Mouse (Mus musculus): Measurements from ENCODE around the gene Pam16. TPM values are rescaled to one million over a fixed set of nuclear protein-coding genes. Genes with fewer than 3 reads are reported as not detected.

Pam16 gene
- polyA plus RNA-seq, 1 experiment from 2014 or later, result 104 TPM

DNA sequence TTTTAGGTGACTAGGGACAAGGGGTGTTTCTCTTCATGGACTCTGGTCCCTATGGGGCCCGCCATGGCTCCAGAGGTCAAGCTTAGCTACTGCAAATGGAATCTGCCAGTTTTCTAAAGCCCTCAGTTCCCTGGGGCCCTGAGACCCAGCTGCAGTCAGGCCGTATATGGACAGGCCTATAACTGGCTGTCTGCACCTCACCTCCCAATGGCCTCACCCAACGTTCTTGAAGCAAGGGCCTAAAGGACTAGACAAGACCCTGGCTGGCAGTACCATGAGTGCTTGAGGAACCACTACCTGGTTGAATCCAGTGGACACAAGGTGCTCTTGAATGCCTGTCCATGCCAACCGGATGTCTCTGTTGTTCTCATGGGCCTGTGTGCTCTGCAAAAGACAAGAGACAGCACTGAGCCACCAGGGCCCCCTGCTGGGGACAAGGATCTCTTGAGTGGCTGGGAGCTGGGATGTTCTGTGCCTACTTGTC lies 30.5 kb upstream of the Pam16 start:
- Histone ChIP-seq H3K4me3 (no peak overlapping the region), H3K9me3 (no peaks in the 10 kb centered on the region), H3K9ac (no peak overlapping the region), H3K4me1 (peaks cover 75% of the 10 kb centered on the region), H3K4me2 (replicated peaks) (no peak overlapping the region), H3K27ac (peak overlapping the region; percentile 84), H3K36me3 (peaks cover 7% of the 10 kb centered on the region; the same call in 1 of the 2 replicates), H3K27me3 (no peaks in the 10 kb centered on the region)
- no peak for ATAC-seq (ENCODE audit: insufficient number of reproducible peaks, insufficient read depth, low FRiP score, low TSS enrichment)
- 58% methylated on average over 4 of the region's 4 CpGs for WGBS

DNA sequence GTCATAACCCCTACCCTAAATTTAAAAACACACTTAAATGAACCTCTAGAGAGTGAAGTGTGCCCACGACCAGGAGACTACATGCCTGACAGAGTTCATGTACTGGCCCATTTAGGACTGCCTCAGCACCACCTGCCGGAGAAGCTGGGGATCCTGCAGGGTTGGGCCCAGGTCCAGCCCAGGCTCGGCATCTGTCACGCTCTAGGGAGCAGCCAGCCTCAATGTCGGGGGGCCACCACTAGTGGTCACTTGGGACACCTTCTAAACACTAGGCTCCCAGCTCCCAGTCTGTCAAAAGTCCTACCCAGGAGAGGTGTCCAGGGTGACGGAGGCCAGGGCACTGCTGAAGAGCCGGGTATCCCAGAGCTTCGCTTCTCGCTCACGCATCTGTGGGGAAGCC lies 29.9 kb upstream of the Pam16 start:
- Histone ChIP-seq H3K4me2 (replicated peaks) (no peak overlapping the region), H3K4me1 (peaks cover 81% of the 10 kb centered on the region), H3K27me3 (no peaks in the 10 kb centered on the region), H3K27ac (0 out of 2 replicates have a peak overlapping the region, but pooled peaks have one; percentile 14), H3K4me3 (no peak overlapping the region), H3K9me3 (no peaks in the 10 kb centered on the region), H3K9ac (no peak overlapping the region), H3K36me3 (peaks cover 12% of the 10 kb centered on the region)
- no peak for ATAC-seq (ENCODE audit: insufficient number of reproducible peaks, insufficient read depth, low FRiP score, low TSS enrichment)
- WGBS, result 79% methylated on average over 10 of the region's 10 CpGs

DNA sequence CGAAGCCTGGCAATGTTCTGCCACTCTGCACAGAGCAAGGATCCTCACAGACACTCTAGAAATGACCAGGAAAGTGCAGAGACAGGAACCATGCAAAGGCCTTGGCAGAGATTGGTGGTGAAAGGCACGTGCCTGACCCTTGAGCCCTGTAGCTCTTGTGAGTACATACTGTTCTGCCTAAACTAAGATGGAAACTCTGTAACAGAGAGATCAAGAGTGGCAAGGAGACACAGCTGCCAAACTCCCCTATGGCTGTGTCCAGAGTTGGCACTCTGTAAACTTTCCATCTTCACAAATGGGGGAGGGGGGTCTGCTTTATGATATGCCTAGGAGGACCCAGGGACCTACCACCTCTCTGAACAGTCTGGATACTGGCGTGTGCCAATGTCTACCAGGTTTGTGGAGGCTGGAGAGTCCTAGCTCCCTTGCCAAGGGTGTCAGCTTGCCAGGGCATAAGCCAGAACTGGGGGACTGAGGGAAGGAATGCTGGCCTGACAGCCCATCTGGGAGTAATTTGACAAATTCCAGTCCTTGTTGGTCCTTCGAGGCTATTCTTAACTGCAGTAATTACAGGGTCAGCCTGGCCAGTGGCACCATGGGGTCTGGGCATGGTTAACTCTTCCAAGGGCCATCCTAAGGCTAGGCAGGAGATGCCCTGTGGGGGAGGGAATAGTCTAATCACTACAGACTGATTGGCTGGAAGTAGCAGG lies 28.1 kb upstream of the Pam16 start:
- H3K4me3 ChIP-seq, result no peak overlapping the region
- WGBS, result 48% methylated on average over 4 of the region's 4 CpGs
- peaks cover 26% of the 10 kb centered on the region for H3K36me3 ChIP-seq
- H3K27ac ChIP-seq, result peak overlapping the region; percentile 96
- H3K4me1 ChIP-seq, result peaks cover 78% of the 10 kb centered on the region
- H3K9me3 ChIP-seq, result no peaks in the 10 kb centered on the region
- H3K27me3 ChIP-seq, result no peaks in the 10 kb centered on the region
- H3K9ac ChIP-seq, result no peak overlapping the region
- H3K4me2 ChIP-seq (replicated peaks), result no peak overlapping the region
- ATAC-seq (ENCODE audit: insufficient number of reproducible peaks, insufficient read depth, low FRiP score, low TSS enrichment), result no peak

GRCm38 (mm10) chr16:4651624-4652023 lies 26.8 kb upstream of the Pam16 start:
- peak overlapping the region; percentile 2; the same call in 1 of the 2 replicates for H3K9ac ChIP-seq
- H3K4me3 ChIP-seq, result no peak overlapping the region
- peaks cover 78% of the 10 kb centered on the region for H3K4me1 ChIP-seq
- H3K4me2 ChIP-seq (replicated peaks), result 0 out of 2 replicates have a peak overlapping the region, but pooled peaks have one; percentile 18
- no peaks in the 10 kb centered on the region for H3K9me3 ChIP-seq
- peaks cover 26% of the 10 kb centered on the region for H3K36me3 ChIP-seq
- H3K27ac ChIP-seq, result peak overlapping the region; percentile 96
- ATAC-seq (ENCODE audit: insufficient number of reproducible peaks, insufficient read depth, low FRiP score, low TSS enrichment), result peak; percentile 74
- no peaks in the 10 kb centered on the region for H3K27me3 ChIP-seq
- 28% methylated on average over 7 of the region's 7 CpGs for WGBS

- Histone ChIP-seq H3K4me2 (replicated peaks) (no peak overlapping the region), H3K9ac (0 out of 2 replicates have a peak overlapping the region, but pooled peaks have one; percentile 2)
These were observed 26.3 kb upstream of the Pam16 start for GRCm38 (mm10) chr16:4651081-4651480.

DNA sequence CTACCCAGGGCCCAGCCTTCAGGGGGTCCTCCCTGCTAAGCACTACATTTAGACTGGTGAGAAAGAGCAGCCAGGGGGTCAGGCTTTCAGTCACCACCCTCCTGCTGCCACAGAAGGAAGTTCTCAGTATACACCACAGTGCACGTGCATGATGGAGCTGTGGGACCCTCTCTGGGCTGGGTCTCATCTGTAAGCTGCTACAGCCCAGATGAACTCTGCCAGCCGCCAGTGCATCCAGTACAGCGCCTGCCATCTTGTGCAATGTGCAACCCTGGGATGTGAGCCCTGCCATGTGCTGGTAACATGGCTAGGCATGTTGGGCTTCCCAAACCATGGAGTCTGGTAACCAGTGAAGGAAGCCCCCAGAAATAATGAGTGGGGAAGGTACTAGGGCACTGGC lies 25.4 kb upstream of the Pam16 start:
- Histone ChIP-seq H3K36me3 (peaks cover 21% of the 10 kb centered on the region), H3K9ac (no peak overlapping the region), H3K9me3 (no peaks in the 10 kb centered on the region), H3K27me3 (no peaks in the 10 kb centered on the region), H3K4me2 (replicated peaks) (no peak overlapping the region), H3K4me3 (no peak overlapping the region), H3K4me1 (peaks cover 78% of the 10 kb centered on the region), H3K27ac (peak overlapping the region; percentile 96; the same call in 1 of the 2 replicates)
- no peak for ATAC-seq (ENCODE audit: insufficient number of reproducible peaks, insufficient read depth, low FRiP score, low TSS enrichment)
- WGBS, result 87% methylated on average over 3 of the region's 3 CpGs

More at GRCm38 (mm10) chr16:4651081-4651480, 26.3 kb upstream of the Pam16 start:
- H3K9me3 ChIP-seq, result no peaks in the 10 kb centered on the region
- no peaks in the 10 kb centered on the region for H3K27me3 ChIP-seq
- no peak for ATAC-seq (ENCODE audit: insufficient number of reproducible peaks, insufficient read depth, low FRiP score, low TSS enrichment)
- whole genome bisulfite sequencing, result 57% methylated on average over 1 of the region's 1 CpGs
- H3K27ac ChIP-seq, result peak overlapping the region; percentile 96
- H3K4me1 ChIP-seq, result peaks cover 78% of the 10 kb centered on the region
- no peak overlapping the region for H3K4me3 ChIP-seq
- H3K36me3 ChIP-seq, result peaks cover 26% of the 10 kb centered on the region

- peaks cover 20% of the 10 kb centered on the region for H3K36me3 ChIP-seq
These were observed 24.9 kb upstream of the Pam16 start for GRCm38 (mm10) chr16:4649692-4650091.

DNA sequence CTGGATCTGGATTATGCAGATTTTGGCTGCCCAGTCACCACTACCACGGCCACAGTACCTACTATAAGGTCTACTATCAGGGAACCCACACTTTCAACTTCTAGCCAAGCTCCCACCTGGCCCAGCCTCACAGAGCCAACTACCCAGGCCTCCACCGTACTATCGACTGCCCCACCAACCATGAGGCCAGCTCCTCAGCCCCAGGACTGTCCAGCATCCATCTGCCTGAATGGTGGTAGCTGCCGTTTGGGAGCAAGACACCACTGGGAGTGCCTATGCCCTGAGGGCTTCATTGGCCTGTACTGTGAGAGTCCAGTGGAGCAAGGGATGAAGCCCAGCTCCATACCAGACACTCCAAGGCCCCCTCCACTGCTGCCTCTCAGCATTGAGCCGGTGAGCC lies 24.4 kb upstream of the Pam16 start:
- H3K9ac ChIP-seq, result no peak overlapping the region
- H3K4me3 ChIP-seq, result no peak overlapping the region
- H3K9me3 ChIP-seq, result no peaks in the 10 kb centered on the region
- H3K27me3 ChIP-seq, result no peaks in the 10 kb centered on the region
- H3K4me2 ChIP-seq (replicated peaks), result no peak overlapping the region
- ATAC-seq (ENCODE audit: insufficient number of reproducible peaks, insufficient read depth, low FRiP score, low TSS enrichment), result no peak
- WGBS, result 73% methylated on average over 5 of the region's 5 CpGs
- peaks cover 80% of the 10 kb centered on the region for H3K4me1 ChIP-seq
- H3K36me3 ChIP-seq, result peaks cover 21% of the 10 kb centered on the region
- H3K27ac ChIP-seq, result no peak overlapping the region

More at GRCm38 (mm10) chr16:4649692-4650091, 24.9 kb upstream of the Pam16 start:
- H3K27me3 ChIP-seq, result no peaks in the 10 kb centered on the region
- H3K4me3 ChIP-seq, result no peak overlapping the region
- H3K9me3 ChIP-seq, result no peaks in the 10 kb centered on the region
- ATAC-seq (ENCODE audit: insufficient number of reproducible peaks, insufficient read depth, low FRiP score, low TSS enrichment), result no peak
- peaks cover 77% of the 10 kb centered on the region for H3K4me1 ChIP-seq
- WGBS, result 89% methylated on average over 11 of the region's 11 CpGs
- no peak overlapping the region for H3K27ac ChIP-seq
- H3K4me2 ChIP-seq (replicated peaks), result no peak overlapping the region
- H3K9ac ChIP-seq, result no peak overlapping the region

- Histone ChIP-seq H3K4me2 (replicated peaks) (no peak overlapping the region), H3K4me3 (no peak overlapping the region), H3K4me1 (peaks cover 87% of the 10 kb centered on the region), H3K9me3 (no peaks in the 10 kb centered on the region), H3K36me3 (peaks cover 28% of the 10 kb centered on the region), H3K27me3 (no peaks in the 10 kb centered on the region), H3K9ac (no peak overlapping the region), H3K27ac (peak overlapping the region; percentile 82)
- 85% methylated on average over 28 of the region's 28 CpGs for WGBS
- ATAC-seq (ENCODE audit: insufficient number of reproducible peaks, insufficient read depth, low FRiP score, low TSS enrichment), result no peak
These were observed 23.7 kb upstream of the Pam16 start for GRCm38 (mm10) chr16:4648416-4649023.

GRCm38 (mm10) chr16:4647651-4648141 lies 22.9 kb upstream of the Pam16 start:
- peaks cover 32% of the 10 kb centered on the region for H3K36me3 ChIP-seq
- no peaks in the 10 kb centered on the region for H3K27me3 ChIP-seq
- H3K27ac ChIP-seq, result peak overlapping the region; percentile 82
- 55% methylated on average over 13 of the region's 13 CpGs for WGBS
- peaks cover 88% of the 10 kb centered on the region for H3K4me1 ChIP-seq
- ATAC-seq (ENCODE audit: insufficient number of reproducible peaks, insufficient read depth, low FRiP score, low TSS enrichment), result no peak
- peak overlapping the region; percentile 8; the same call in 1 of the 2 replicates for H3K4me2 ChIP-seq (replicated peaks)
- H3K9ac ChIP-seq, result peak overlapping the region; percentile 11; the same call in 1 of the 2 replicates
- H3K9me3 ChIP-seq, result no peaks in the 10 kb centered on the region
- no peak overlapping the region for H3K4me3 ChIP-seq

- H3K4me3 ChIP-seq, result no peak overlapping the region
- peaks cover 88% of the 10 kb centered on the region for H3K4me1 ChIP-seq
- 60% methylated on average over 4 of the region's 4 CpGs for WGBS
- peak overlapping the region; percentile 11; the same call in 1 of the 2 replicates for H3K9ac ChIP-seq
- peak overlapping the region; percentile 8; the same call in 1 of the 2 replicates for H3K4me2 ChIP-seq (replicated peaks)
- ATAC-seq (ENCODE audit: insufficient number of reproducible peaks, insufficient read depth, low FRiP score, low TSS enrichment), result no peak
- no peaks in the 10 kb centered on the region for H3K9me3 ChIP-seq
- peaks cover 32% of the 10 kb centered on the region for H3K36me3 ChIP-seq
- no peaks in the 10 kb centered on the region for H3K27me3 ChIP-seq
- H3K27ac ChIP-seq, result peak overlapping the region; percentile 82
These were observed 22.0 kb upstream of the Pam16 start for GRCm38 (mm10) chr16:4646831-4647230.
